ENCODE assay signal across 14 mouse cellular contexts in genomic region chr7:90341212-90341957, GRCm38 (mm10). TPM values are rescaled to one million over a fixed set of nuclear protein-coding genes. Genes with fewer than 3 reads are reported as not detected.
DNase-seq lines count a peak whose midpoint lies in the region; ATAC-seq and TF ChIP-seq lines count a peak whose summit lies in the region.
"Had no signal": no experiment of that assay in that cellular context is flagged by ENCODE, and none has a peak within 500 bp of the region (broad histone marks: within the 10 kb centered on the region; RNA-seq: fewer than 3 reads in every experiment).

No protein-coding gene starts in this region.

- ATAC-seq in kidney, embryonic 15.5 days (replicated peaks; ENCODE audit: low FRiP score): peak; percentile 87
- no peak for ATAC-seq in forebrain, embryonic 16.5 days

- no peak overlapping the region for H3K9ac ChIP-seq in ES-E14 (ENCODE audit: insufficient read depth, low read depth, low read length, poor library complexity, severe bottlenecking)
- no peak overlapping the region for H3K9ac ChIP-seq in kidney, embryonic 15.5 days
- H3K9ac ChIP-seq in forebrain, embryonic 16.5 days (replicated peaks; ENCODE audit: low read depth, low read length): no peak overlapping the region
- H3K9ac ChIP-seq: limb, embryonic 15.5 days; stomach, embryonic 15.5 days had no signal

- no peak overlapping the region for H3K4me3 ChIP-seq in ES-E14 (ENCODE audit: insufficient read depth in 1 of 2, low read depth in 1 of 2, low read length in 2 of 2, poor library complexity in 1 of 2, severe bottlenecking in 1 of 2)
- no peak overlapping the region for H3K4me3 ChIP-seq in kidney, embryonic 15.5 days (replicated peaks)
- H3K4me3 ChIP-seq in thymus, adult 2 months (ENCODE audit: control insufficient read depth, insufficient read depth, low read length): no peak overlapping the region
- no peak overlapping the region for H3K4me3 ChIP-seq in forebrain, embryonic 16.5 days (replicated peaks; ENCODE audit: low read length)
- H3K4me3 ChIP-seq: gastrocnemius, adult 2 months; limb, embryonic 15.5 days; stomach, embryonic 15.5 days had no signal

- no peak for TF ChIP-seq CTCF in thymus, adult 2 months (IDR thresholded peaks at IDR 0.05; ENCODE audit: borderline replicate concordance, control insufficient read depth, extremely low read depth, insufficient read depth, low read length, poor library complexity)

- peaks cover 0 to 2% of the 10 kb centered on the region in 2 experiments; a peak in 2 of 4 replicates for H3K4me1 ChIP-seq in ES-E14 (ENCODE audit: control insufficient read depth in 2 of 2, insufficient read depth in 2 of 2, low read length in 2 of 2, poor library complexity in 1 of 2)
- 0 out of 2 replicates have a peak, but pooled peaks cover 5% of the 10 kb centered on the region for H3K4me1 ChIP-seq in kidney, embryonic 15.5 days
- peaks cover 23% of the 10 kb centered on the region for H3K4me1 ChIP-seq in thymus, adult 2 months (replicated peaks; ENCODE audit: control insufficient read depth, insufficient read depth, low read length)
- no peaks in the 10 kb centered on the region for H3K4me1 ChIP-seq in forebrain, embryonic 16.5 days (replicated peaks; ENCODE audit: control insufficient read depth, insufficient read depth, low read length)
- H3K4me1 ChIP-seq: limb, embryonic 15.5 days; stomach, embryonic 15.5 days had no signal

- no peak overlapping the region for H3K27ac ChIP-seq in ES-E14 (ENCODE audit: insufficient read depth, low read depth, low read length, poor library complexity, severe bottlenecking)
- H3K27ac ChIP-seq in kidney, embryonic 15.5 days: peak overlapping the region; percentile 59
- H3K27ac ChIP-seq in thymus, adult 2 months (ENCODE audit: control insufficient read depth, insufficient read depth, low read length): peak overlapping the region; percentile 6; the same call in 1 of the 2 replicates
- H3K27ac ChIP-seq in forebrain, embryonic 16.5 days (ENCODE audit: low read length): no peak overlapping the region
- H3K27ac ChIP-seq: gastrocnemius, adult 2 months; limb, embryonic 15.5 days; stomach, embryonic 15.5 days had no signal

- 42% methylated on average over 12 of the region's 12 CpGs for WGBS in kidney, embryonic 15.5 days
- 40% methylated on average over 12 of the region's 12 CpGs for WGBS in thymus, adult 2 months
- 52% methylated on average over 12 of the region's 12 CpGs for WGBS in forebrain, embryonic 16.5 days

- in situ Hi-C loops in ES-E14 (cut with MboI; ENCODE audit: low sequenced_read_pairs in 2 of 2, unreplicated experiment in 2 of 2): no loop called here

- H3K27me3 ChIP-seq in kidney, embryonic 15.5 days: no peaks in the 10 kb centered on the region
- no peaks in the 10 kb centered on the region for H3K27me3 ChIP-seq in thymus, adult 2 months (ENCODE audit: control insufficient read depth, insufficient read depth, low read length)
- no peaks in the 10 kb centered on the region for H3K27me3 ChIP-seq in forebrain, embryonic 16.5 days (replicated peaks; ENCODE audit: control insufficient read depth, insufficient read depth, low read length)
- H3K27me3 ChIP-seq: limb, embryonic 15.5 days; stomach, embryonic 15.5 days had no signal

- H3K9me3 ChIP-seq in ES-E14 (ENCODE audit: control insufficient read depth, insufficient read depth, low read depth, low read length): no peaks in the 10 kb centered on the region
- no peaks in the 10 kb centered on the region for H3K9me3 ChIP-seq in kidney, embryonic 15.5 days (replicated peaks)
- no peaks in the 10 kb centered on the region for H3K9me3 ChIP-seq in forebrain, embryonic 16.5 days (ENCODE audit: control insufficient read depth, low read length)
- H3K9me3 ChIP-seq: limb, embryonic 15.5 days; stomach, embryonic 15.5 days had no signal

- peak; percentile 13 for DNase-seq in layer of hippocampus, adult 11-12 months (ENCODE audit: low spot score)
- no peak for DNase-seq in layer of hippocampus, postnatal 10 days (ENCODE audit: low spot score in 2 of 2)
- peak; percentile 13 for DNase-seq in ES-E14 (ENCODE audit: low read depth, low spot score)
- DNase-seq in thymus, adult 2 months: peak; percentile 43
- DNase-seq in gastrocnemius, adult 8-10 months (ENCODE audit: low spot score in 2 of 2): no peak
- no peak for DNase-seq in gastrocnemius, postnatal 36 days
- DNase-seq: adrenal gland, postnatal 14 days; cerebellum, adult 11 months; gastrocnemius, adult 2 months had no signal

- no peaks in the 10 kb centered on the region for H3K36me3 ChIP-seq in ES-E14 (ENCODE audit: control insufficient read depth, insufficient read depth, low read length, poor library complexity, severe bottlenecking)
- no peaks in the 10 kb centered on the region for H3K36me3 ChIP-seq in kidney, embryonic 15.5 days
- H3K36me3 ChIP-seq in thymus, adult 2 months (ENCODE audit: control insufficient read depth, insufficient read depth, low read length): no peaks in the 10 kb centered on the region
- H3K36me3 ChIP-seq in forebrain, embryonic 16.5 days (ENCODE audit: control insufficient read depth, insufficient read depth): no peaks in the 10 kb centered on the region
- H3K36me3 ChIP-seq: limb, embryonic 15.5 days; stomach, embryonic 15.5 days had no signal

- no peak for TF ChIP-seq POLR2A in thymus, adult 2 months (IDR thresholded peaks at IDR 0.05; ENCODE audit: control insufficient read depth, extremely low read depth, insufficient read depth, low read length, poor library complexity)

- peak overlapping the region; percentile 29 for H3K4me2 ChIP-seq in kidney, embryonic 15.5 days
- no peak overlapping the region for H3K4me2 ChIP-seq in forebrain, embryonic 16.5 days (ENCODE audit: low read length)
- H3K4me2 ChIP-seq: limb, embryonic 15.5 days; stomach, embryonic 15.5 days had no signal

- intact Hi-C loops in gastrocnemius, postnatal 36 days (cut with DNase I): no loop called here

TF ChIP-seq in ES-E14, 5 proteins besides CTCF, POLR2A, EP300 and RAD21:
- TF ChIP-seq HCFC1 (IDR thresholded peaks at IDR 0.05; ENCODE audit: borderline replicate concordance, insufficient read depth, low read length) (no peak), CHD2 (IDR thresholded peaks at IDR 0.05; ENCODE audit: low read depth, low read length) (no peak), ZNF384 (IDR thresholded peaks at IDR 0.05; ENCODE audit: low read depth, low read length) (no peak), ZC3H11A (IDR thresholded peaks at IDR 0.05; ENCODE audit: borderline replicate concordance, low read depth, low read length) (no peak), MAFK (IDR thresholded peaks at IDR 0.05; ENCODE audit: insufficient read depth, low read depth, low read length) (no peak)
TF ChIP-seq in ES-E14: peak in this region for 0.

RNA-seq across cellular contexts. Expression of gene Sytl2, which starts 39.3 kb away (rescaled TPM):
- total RNA-seq in layer of hippocampus, postnatal 10 days (2021): 10 to 100 TPM; 26.9 to 32.3 TPM
- total RNA-seq in ES-E14 (2012; rRNA removed): 1.3 and 2.7 TPM in 2 replicates
- 9.8 and 10.0 TPM in 2 replicates for polyA plus RNA-seq in kidney, embryonic 15.5 days (2015; fragmentation: Nextera tagmentation; extraction: Ambion mirVana)
- polyA plus RNA-seq in thymus, adult 2 months (2012; rRNA removed): 5.9 and 6.2 TPM in 2 replicates
- total RNA-seq in gastrocnemius, adult 8-10 months (2022): 1 to 10 TPM; 2.1 to 3.8 (median 3.1) TPM
- total RNA-seq in gastrocnemius, postnatal 36 days (2021): 1 to 10 TPM; 5.1 to 5.3 TPM
- polyA plus RNA-seq in forebrain, embryonic 16.5 days (2015; fragmentation: Nextera tagmentation; extraction: Ambion mirVana): 2.3 and 2.5 TPM in 2 replicates
- total RNA-seq: MEL had no signal

Comparison
In these comparisons a context has a peak if more than half of its experiments do, and no peak if none do; other contexts are left out.
1. DNase-seq: peak in layer of hippocampus, adult 11-12 months (single experiment), ES-E14 (single experiment) and thymus, adult 2 months (single experiment); none in layer of hippocampus, postnatal 10 days (0 of 2), gastrocnemius, adult 8-10 months (0 of 2) and gastrocnemius, postnatal 36 days (0 of 2).
2. H3K27ac ChIP-seq: peak in kidney, embryonic 15.5 days (single experiment) and thymus, adult 2 months (single experiment); none in ES-E14 (single experiment) and forebrain, embryonic 16.5 days (single experiment).